Mouse (Mus musculus): ENCODE results near the gene Thoc7. TPM values are rescaled to one million over a fixed set of nuclear protein-coding genes. Genes with fewer than 3 reads are reported as not detected.
A peak's percentile ranks its signal among the peaks of the same experiment; 100 is the strongest.

The Thoc7 gene
- polyA plus RNA-seq, 1 experiment, result 35.2 TPM

DNA sequence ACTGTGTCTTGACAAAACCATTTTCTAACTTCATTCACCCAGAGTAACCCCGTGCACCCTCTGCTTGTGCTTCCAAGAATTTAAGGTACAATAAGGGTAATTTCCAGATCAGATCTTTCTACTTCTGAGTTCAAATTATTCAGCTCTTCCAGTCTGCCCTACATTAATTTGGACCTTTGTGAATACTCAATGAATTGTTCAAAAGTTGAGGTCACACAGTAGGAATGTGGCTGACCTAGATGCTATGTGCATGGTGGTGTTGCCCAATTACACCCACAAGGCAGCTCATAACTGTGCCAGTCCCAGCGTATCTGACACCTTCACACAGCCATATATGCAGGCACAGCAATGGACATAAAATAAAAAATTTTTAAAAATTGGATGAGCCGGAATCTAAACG lies 17.0 kb downstream of the Thoc7 start:
- no peak for DNase-seq (ENCODE audit: low read depth, low spot score)
- WGBS, result 91% methylated on average over 4 of the region's 4 CpGs

DNA sequence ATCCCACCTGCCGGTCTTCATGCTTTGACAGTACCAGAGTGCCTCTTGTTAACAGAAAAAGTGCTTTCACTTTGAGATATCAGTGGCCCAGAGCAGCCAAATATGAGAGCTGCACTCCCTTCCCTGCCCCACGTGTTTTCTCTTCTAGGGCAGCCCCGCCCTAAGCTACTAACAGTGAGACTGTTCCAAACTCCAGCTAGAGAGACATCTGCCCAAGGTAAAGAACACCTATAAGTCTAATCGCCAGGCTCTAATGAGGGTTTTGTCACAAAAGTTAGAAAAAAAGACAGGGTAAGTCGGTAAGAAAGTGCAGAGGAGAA lies 27.6 kb downstream of the Thoc7 start:
- DNase-seq (ENCODE audit: low read depth, low spot score), result no peak
- whole genome bisulfite sequencing, result 31% methylated on average over 5 of the region's 5 CpGs

DNA sequence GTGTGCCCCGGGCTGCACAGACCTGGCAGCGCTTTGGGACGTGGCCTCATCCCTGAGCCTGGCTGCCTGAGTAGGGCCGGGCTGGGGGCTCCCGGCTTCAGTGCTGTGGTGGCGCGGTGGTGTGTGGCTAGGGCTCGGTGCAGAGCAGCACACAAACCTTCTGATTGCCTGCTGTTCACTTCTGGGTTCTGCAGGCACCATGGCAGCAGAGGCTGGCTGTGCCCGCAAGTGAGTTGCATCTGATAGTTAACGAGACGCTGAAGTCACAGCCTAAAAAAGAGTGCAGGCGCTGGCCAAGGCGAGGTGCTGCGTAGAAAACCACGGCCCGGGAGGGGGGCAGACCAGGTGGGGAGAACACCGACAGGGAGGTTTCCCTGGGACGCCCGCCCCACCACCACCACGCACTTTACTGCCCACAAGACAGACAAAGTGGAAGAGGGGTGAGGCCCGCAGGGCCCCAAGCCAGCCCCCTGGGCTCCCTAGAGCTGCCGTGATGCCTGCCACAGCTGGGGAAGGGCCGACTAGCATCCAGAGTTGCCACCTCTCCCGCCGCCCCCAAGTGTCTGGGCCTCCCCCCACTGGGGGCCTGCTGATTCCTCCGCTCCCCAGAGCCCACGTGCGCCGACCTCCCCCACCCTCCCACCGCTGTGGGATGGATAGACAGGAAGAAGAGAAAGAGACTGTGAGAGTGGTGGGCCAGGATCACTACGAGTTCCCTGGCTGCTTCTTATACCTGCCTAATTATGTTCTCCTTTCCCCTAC lies 28.2 kb downstream of the Thoc7 start:
- WGBS, result 36% methylated on average over 31 of the region's 31 CpGs
- no peak for DNase-seq (ENCODE audit: low read depth, low spot score)

DNA sequence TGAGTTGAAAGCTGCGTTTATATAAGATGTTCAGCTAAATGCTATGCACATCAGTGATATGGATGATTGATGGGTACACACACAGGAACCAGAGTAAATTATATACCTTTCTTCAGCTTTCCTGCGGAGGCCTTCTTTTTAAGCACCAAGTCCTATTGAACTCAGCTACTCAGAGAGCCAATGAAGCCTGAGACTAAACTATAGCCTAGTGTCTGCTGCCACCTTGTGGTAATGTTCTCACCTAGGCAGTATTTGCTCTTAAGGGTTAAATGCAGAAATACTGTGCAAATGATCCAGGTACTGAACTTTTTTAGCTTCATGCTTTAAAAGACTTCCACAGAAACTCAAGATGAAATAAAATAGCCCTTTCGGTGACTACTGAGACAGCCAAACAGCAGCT lies 44.0 kb downstream of the Thoc7 start:
- WGBS, result 35% methylated on average over 3 of the region's 3 CpGs
- peak; percentile 36 for DNase-seq (ENCODE audit: low read depth, low spot score)

DNA sequence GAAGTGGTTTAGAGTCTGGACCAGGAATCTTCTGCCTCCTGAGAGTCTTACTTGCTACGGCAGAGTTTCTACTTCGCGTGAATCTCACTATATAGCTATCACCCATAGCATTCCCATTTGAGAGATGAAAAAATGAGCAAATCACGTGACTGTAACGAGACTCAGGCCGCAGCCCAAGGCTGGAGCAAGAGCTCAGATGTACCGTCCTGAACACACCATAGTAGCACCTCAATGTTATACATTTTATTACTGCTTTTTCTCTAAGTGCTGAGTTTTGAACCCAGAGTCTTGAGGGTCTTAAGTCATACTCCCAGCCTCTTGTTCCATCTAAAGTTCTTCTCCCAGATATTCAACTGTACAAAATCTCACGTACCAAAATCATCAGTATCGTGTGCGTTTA lies 44.4 kb downstream of the Thoc7 start:
- DNase-seq (ENCODE audit: low read depth, low spot score), result no peak
- WGBS, result 80% methylated on average over 10 of the region's 10 CpGs

DNA sequence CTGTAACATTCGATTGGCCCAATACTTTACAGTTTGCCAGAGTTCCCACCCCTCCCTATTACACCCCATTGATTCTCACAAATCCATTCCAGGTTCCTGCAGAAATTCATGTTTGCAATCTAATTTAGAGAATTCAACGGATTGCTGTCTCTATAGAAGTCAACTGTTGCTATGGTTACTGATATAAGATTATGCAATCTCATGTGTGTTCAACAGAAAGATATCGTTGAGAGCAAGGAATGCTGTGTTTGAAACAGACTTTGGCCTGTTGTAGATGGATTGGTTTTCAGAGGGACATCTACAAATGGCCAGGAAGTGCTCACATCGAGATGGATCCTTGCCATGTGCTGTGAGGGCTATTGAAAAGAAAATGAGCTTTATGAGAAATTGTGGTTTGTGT lies 46.4 kb downstream of the Thoc7 start:
- WGBS, result 41% methylated on average over 4 of the region's 4 CpGs
- no peak for DNase-seq (ENCODE audit: low read depth, low spot score)

DNA sequence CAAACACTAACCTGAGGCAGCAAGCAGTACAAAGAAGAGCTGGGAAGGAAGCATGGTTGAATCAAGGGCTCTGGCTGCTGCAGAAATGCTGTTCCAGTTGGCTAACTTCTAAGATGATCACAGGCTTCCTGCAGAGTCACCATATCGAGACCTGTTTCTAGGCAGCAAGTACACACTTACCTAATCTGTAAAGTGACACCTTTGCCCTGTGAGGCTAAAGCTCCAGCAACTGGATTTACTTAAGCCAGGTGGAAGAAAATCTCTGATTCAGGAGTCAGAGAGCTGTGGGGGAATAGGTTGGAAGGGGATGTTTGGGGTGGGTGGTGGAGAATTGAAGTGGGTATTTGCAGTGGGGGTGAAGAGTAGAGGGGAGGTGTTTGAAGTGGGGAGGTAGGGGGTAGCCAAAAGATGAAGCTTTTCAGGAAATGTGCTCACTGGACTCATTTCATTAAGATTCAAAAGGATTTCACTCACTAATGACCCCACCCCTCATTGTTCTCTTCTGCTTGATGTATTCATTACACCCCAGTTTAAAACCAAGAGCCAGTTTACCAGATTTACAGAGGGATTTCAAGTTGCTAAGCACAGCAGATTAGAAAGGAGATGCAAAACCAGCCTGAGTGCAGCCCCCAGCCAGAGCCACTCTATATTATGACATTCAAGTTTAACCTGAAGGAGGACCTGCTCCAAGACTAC lies 47.1 kb downstream of the Thoc7 start, which contains the start of gene Gm281:
TSS of gene Gm281 (minus strand) at position 92 of the 696 bp plus-strand sequence.
- WGBS, result 33% methylated on average over 1 of the region's 1 CpGs
- DNase-seq (ENCODE audit: low read depth, low spot score), result no peak

DNA sequence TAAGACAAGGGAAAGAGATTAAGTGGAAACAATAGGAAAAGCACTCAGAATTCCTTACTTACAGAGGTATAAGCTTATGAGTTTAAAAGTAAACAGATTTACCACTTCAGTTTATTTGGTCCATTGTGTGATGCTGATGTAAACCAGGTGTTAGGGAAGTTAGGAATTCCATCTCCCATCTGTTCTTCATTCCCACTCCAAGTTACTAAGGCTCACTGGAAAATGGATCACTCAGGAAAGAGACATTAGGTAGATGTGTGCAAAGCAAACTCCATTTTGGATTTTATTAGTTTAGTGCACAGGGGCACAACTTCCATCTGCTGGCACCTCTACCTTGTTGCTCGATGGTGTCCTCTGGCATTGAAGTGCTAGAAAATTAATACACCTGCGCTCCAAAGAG lies 51.5 kb downstream of the Thoc7 start:
- 78% methylated on average over 2 of the region's 2 CpGs for WGBS
- DNase-seq (ENCODE audit: low read depth, low spot score), result no peak

DNA sequence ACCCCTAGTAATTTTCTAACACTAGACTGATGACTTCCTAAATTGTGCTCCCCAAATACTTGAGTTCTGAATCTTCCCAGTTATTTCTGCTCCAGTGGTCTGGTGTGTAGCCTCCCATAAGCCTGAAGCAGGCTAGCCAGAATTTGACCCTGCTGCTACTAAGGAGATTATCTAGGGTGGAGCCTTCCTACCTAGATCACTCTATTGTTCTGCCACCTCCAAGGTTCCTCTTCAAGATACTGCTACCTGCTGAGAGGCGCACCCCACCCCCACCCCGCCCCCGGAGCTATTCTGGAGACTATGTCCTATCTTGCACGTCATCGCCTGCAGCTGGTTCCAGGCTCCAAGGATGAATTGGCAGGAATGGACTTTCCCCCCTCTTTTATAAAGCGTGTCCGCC lies 54.5 kb downstream of the Thoc7 start:
- 89% methylated on average over 7 of the region's 7 CpGs for WGBS
- DNase-seq (ENCODE audit: low read depth, low spot score), result no peak

DNA sequence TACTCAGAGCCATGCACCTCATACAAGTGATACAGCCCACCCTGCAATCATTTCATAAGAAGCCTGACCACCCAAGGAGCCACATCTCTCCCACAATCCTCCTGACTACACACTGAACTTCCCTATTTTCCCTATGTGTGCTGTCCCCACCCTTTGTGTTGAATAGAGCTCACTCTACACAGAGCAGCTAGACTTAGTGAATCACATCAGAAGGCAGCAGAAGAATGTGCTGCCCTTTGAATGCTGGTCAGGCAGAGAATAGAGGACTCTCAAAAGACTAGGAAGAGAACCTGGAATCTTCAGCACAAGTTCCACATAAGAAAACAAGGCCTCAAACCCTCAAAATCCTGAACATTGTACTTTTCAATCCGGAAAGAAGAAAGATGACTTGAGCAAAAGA lies 55.2 kb downstream of the Thoc7 start:
- 91% methylated on average over 1 of the region's 1 CpGs for WGBS
- no peak for DNase-seq (ENCODE audit: low read depth, low spot score)

DNA sequence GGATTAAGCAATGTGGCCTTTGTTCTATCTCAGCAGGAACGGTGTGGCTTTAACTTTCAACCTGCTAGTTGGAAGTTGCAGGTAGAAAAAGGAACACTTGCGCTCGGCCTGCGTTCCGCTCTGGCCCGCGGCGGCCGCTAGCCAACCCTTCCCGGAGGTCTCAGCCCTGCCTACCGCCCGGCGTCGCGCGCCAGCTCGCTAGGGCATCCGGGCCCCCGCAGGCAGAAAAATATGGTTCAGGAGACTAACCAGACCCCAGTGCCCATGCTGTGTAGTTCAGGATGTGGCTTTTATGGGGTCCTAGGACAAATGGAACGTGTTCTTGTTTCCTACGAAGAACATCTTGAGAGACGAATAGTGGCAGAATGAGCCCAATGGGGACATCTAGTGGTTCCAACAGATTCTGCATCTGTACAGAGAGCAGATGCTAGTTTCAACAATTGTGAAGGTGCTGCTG lies 60.0 kb downstream of the Thoc7 start:
- 1% methylated on average over 22 of the region's 22 CpGs for WGBS

More for the DNA sequence above, 60.0 kb downstream of the Thoc7 start:
- peak; percentile 21 for DNase-seq (ENCODE audit: low read depth, low spot score)

Other genes starting within 250 kb of the Thoc7 start
- gene Gm281, start 47.4 kb downstream of the Thoc7 start, polyA plus RNA-seq (2012; rRNA removed), result not detected in 2 replicates
- 11.3 and 26.5 TPM in 2 replicates for gene Atxn7, start 412 bp downstream of the Thoc7 start, polyA plus RNA-seq (2012; rRNA removed)
- gene Psmd6, start 159.1 kb upstream of the Thoc7 start, polyA plus RNA-seq (2012; rRNA removed), result 22.4 and 24.3 TPM in 2 replicates
- gene Olfr720, start 225.0 kb upstream of the Thoc7 start, polyA plus RNA-seq (2012; rRNA removed), result not detected in 2 replicates

Measured in large intestine, adult 2 months (tissue).